Mouse (Mus musculus): ENCODE data around the gene Pgls.

- TF ChIP-seq CTCF (conservative IDR thresholded peaks at IDR 0.05; ENCODE audit: low read length), result no peak
- no peak for TF ChIP-seq NANOG (IDR thresholded peaks at IDR 0.05; ENCODE audit: borderline replicate concordance, low read length)
- TF ChIP-seq POU5F1 (IDR thresholded peaks at IDR 0.05; ENCODE audit: borderline replicate concordance, low read length), result no peak
Measured at GRCm38 (mm10) chr8:71588762-71589161, 3.2 kb upstream of the Pgls start.

Measured in E14TG2a.4 (cell line).